Mouse (Mus musculus): ENCODE results near the gene Glrx5. TPM values are rescaled to one million over a fixed set of nuclear protein-coding genes. Genes with fewer than 3 reads are reported as not detected.

Glrx5 gene
- total and polyA plus RNA-seq, 3 experiments = 86.5 to 103 (median 94.7) TPM

DNA sequence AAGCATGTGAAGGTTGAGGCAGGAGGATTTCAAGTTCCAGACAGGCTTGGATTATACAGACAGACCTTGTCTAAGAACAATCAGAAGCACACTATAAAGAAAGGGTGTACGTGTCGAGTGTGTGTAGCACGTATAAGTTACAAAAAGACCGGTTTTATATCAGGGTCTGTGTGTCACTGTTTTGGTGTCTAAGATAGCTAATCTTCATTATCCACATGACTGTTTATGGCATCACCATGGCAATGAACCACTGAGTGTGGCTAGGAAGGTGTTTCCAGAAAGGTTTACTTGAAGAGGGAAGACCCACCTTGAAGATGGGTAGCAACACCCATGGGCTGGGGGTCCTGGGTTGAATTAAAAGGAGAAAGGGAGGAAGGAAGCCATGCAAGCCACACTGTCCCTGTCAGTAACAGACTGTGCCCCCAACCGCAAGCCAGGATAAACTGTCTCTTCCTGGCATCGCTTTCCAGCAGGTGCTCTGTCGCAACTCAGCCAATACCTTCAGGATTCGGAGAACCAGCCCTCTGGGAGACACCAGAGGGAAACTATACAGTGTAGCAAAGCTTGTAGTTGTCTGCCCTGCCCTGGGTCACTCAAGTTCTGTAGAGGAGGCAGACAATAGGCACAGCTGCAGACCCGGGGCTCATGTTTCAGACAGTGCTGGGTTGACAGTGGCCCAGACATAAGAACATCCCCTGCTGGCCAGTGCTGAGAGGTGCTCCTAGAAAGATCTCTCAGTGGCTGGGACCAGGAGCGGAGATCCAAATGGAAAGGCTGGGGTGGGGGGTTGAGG is 30.0 kb upstream of the Glrx5 start:
- Histone ChIP-seq H3K36me3 (ENCODE audit: control insufficient read depth, insufficient read depth, low read length) (no peaks in the 10 kb centered on the region), H3K79me2 (replicated peaks; ENCODE audit: control insufficient read depth, insufficient read depth, low read length) (0 out of 2 replicates have a peak, but pooled peaks cover 1% of the 10 kb centered on the region), H3K4me1 (ENCODE audit: control insufficient read depth, insufficient read depth, low read length) (peaks cover 14% of the 10 kb centered on the region), H3K27me3 (ENCODE audit: control insufficient read depth, insufficient read depth, low read length) (no peaks in the 10 kb centered on the region), H3K27ac (no peak overlapping the region), H3K9ac (ENCODE audit: low read depth, low read length) (no peak overlapping the region), H3K4me3 (no peak overlapping the region)
- TF ChIP-seq POLR2A (IDR thresholded peaks at IDR 0.05; ENCODE audit: insufficient read depth, low read depth, low read length) (no peak), CTCF (IDR thresholded peaks at IDR 0.05) (0 out of 2 replicates have a peak, but pooled peaks have one; percentile 9)
- intact Hi-C loops (cut with DNase I) = no loop called here
- 85% methylated on average over 10 of the region's 10 CpGs for WGBS
- DNase-seq = no peak

GRCm38 (mm10) chr12:105003158-105003557 is 29.3 kb upstream of the Glrx5 start:
- no peaks in the 10 kb centered on the region for H3K27me3 ChIP-seq (ENCODE audit: control insufficient read depth, insufficient read depth, low read length)
- no peak for DNase-seq
- no peak for TF ChIP-seq POLR2A (IDR thresholded peaks at IDR 0.05; ENCODE audit: insufficient read depth, low read depth, low read length)
- no peak for TF ChIP-seq EP300 (IDR thresholded peaks at IDR 0.05; ENCODE audit: insufficient read depth, low read depth, low read length)
- no peak for TF ChIP-seq CTCF (IDR thresholded peaks at IDR 0.05)
- no peaks in the 10 kb centered on the region for H3K36me3 ChIP-seq (ENCODE audit: control insufficient read depth, insufficient read depth, low read length)
- no peak overlapping the region for H3K27ac ChIP-seq
- intact Hi-C loops (cut with DNase I) = no loop called here
- H3K4me1 ChIP-seq (ENCODE audit: control insufficient read depth, insufficient read depth, low read length) = peaks cover 14% of the 10 kb centered on the region
- 67% methylated on average over 9 of the region's 9 CpGs for WGBS
- H3K9ac ChIP-seq (ENCODE audit: low read depth, low read length) = no peak overlapping the region
- 0 out of 2 replicates have a peak, but pooled peaks cover 1% of the 10 kb centered on the region for H3K79me2 ChIP-seq (replicated peaks; ENCODE audit: control insufficient read depth, insufficient read depth, low read length)
- no peak overlapping the region for H3K4me3 ChIP-seq

DNA sequence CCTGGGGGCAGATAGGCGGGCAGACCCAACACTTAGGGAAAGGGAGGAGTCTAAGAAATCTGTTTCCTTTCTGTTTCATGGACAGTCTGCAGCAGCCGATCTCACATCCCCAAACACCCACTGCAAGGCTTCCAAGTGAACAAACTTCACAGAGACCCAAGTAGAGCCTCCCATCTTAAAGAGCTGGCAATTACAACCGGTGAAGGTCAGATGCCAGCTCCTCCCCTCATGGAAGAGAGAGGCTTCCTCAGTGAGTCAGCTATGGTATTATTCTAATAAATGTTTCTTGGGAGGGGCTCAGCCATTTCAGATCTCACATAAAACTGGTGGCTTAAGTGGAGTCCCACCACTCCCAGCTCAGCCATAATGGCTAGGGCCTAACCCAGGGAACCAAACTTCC is 28.8 kb upstream of the Glrx5 start:
- no peaks in the 10 kb centered on the region for H3K36me3 ChIP-seq (ENCODE audit: control insufficient read depth, insufficient read depth, low read length)
- no peak overlapping the region for H3K9ac ChIP-seq (ENCODE audit: low read depth, low read length)
- TF ChIP-seq POLR2A (IDR thresholded peaks at IDR 0.05; ENCODE audit: insufficient read depth, low read depth, low read length) (no peak), EP300 (IDR thresholded peaks at IDR 0.05; ENCODE audit: insufficient read depth, low read depth, low read length) (no peak), CTCF (IDR thresholded peaks at IDR 0.05) (no peak)
- no peak overlapping the region for H3K27ac ChIP-seq
- intact Hi-C loops (cut with DNase I) = no loop called here
- 0 out of 2 replicates have a peak, but pooled peaks cover 1% of the 10 kb centered on the region for H3K79me2 ChIP-seq (replicated peaks; ENCODE audit: control insufficient read depth, insufficient read depth, low read length)
- no peak overlapping the region for H3K4me3 ChIP-seq
- WGBS = 39% methylated on average over 3 of the region's 3 CpGs
- DNase-seq = no peak
- H3K4me1 ChIP-seq (ENCODE audit: control insufficient read depth, insufficient read depth, low read length) = peaks cover 14% of the 10 kb centered on the region
- no peaks in the 10 kb centered on the region for H3K27me3 ChIP-seq (ENCODE audit: control insufficient read depth, insufficient read depth, low read length)

- 51% methylated on average over 22 of the region's 22 CpGs for WGBS
- Histone ChIP-seq H3K9ac (ENCODE audit: low read depth, low read length) (no peak overlapping the region), H3K4me3 (no peak overlapping the region), H3K27me3 (ENCODE audit: control insufficient read depth, insufficient read depth, low read length) (no peaks in the 10 kb centered on the region), H3K79me2 (replicated peaks; ENCODE audit: control insufficient read depth, insufficient read depth, low read length) (no peaks in the 10 kb centered on the region), H3K36me3 (ENCODE audit: control insufficient read depth, insufficient read depth, low read length) (no peaks in the 10 kb centered on the region), H3K4me1 (ENCODE audit: control insufficient read depth, insufficient read depth, low read length) (peaks cover 19% of the 10 kb centered on the region), H3K27ac (peak overlapping the region; percentile 15)
- DNase-seq = no peak
- TF ChIP-seq EP300 (IDR thresholded peaks at IDR 0.05; ENCODE audit: insufficient read depth, low read depth, low read length) (no peak), CTCF (IDR thresholded peaks at IDR 0.05) (no peak), POLR2A (IDR thresholded peaks at IDR 0.05; ENCODE audit: insufficient read depth, low read depth, low read length) (no peak)
- intact Hi-C loops (cut with DNase I) = no loop called here
Observed at GRCm38 (mm10) chr12:105004956-105005714, 27.4 kb upstream of the Glrx5 start.

DNA sequence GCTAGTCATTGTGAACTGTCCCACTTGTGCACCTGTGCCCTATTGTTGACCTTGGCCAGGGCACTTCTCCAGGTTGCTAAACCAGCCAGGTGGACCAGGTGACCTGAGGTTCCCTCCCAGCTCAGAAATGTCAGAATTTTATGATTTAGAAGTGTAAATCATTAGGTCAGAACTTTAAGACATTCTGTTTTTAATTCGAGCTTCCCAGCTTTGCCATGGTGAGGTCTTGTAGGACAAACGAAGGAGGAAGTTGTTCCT is 26.8 kb upstream of the Glrx5 start:
- no peak for TF ChIP-seq POLR2A (IDR thresholded peaks at IDR 0.05; ENCODE audit: insufficient read depth, low read depth, low read length)
- TF ChIP-seq EP300 (IDR thresholded peaks at IDR 0.05; ENCODE audit: insufficient read depth, low read depth, low read length) = no peak
- TF ChIP-seq CTCF (IDR thresholded peaks at IDR 0.05) = no peak
- Histone ChIP-seq H3K36me3 (ENCODE audit: control insufficient read depth, insufficient read depth, low read length) (no peaks in the 10 kb centered on the region), H3K79me2 (replicated peaks; ENCODE audit: control insufficient read depth, insufficient read depth, low read length) (no peaks in the 10 kb centered on the region), H3K9ac (ENCODE audit: low read depth, low read length) (no peak overlapping the region), H3K4me1 (ENCODE audit: control insufficient read depth, insufficient read depth, low read length) (peaks cover 20% of the 10 kb centered on the region), H3K27me3 (ENCODE audit: control insufficient read depth, insufficient read depth, low read length) (no peaks in the 10 kb centered on the region), H3K4me3 (no peak overlapping the region), H3K27ac (peak overlapping the region; percentile 15)
- intact Hi-C loops (cut with DNase I) = no loop called here
- WGBS = 73% methylated on average over 2 of the region's 2 CpGs
- no peak for DNase-seq

GRCm38 (mm10) chr12:105008150-105008549 is 24.3 kb upstream of the Glrx5 start:
- H3K36me3 ChIP-seq (ENCODE audit: control insufficient read depth, insufficient read depth, low read length) = no peaks in the 10 kb centered on the region
- H3K27ac ChIP-seq = peak overlapping the region; percentile 95; the same call in 1 of the 2 replicates
- H3K27me3 ChIP-seq (ENCODE audit: control insufficient read depth, insufficient read depth, low read length) = no peaks in the 10 kb centered on the region
- intact Hi-C loops (cut with DNase I) = loop anchor here (2.0 kb wide), 1 partner anchor 17 kb away; no protein-coding TSS in a partner anchor
- DNase-seq = no peak
- no peaks in the 10 kb centered on the region for H3K79me2 ChIP-seq (replicated peaks; ENCODE audit: control insufficient read depth, insufficient read depth, low read length)
- H3K4me3 ChIP-seq = no peak overlapping the region
- no peak overlapping the region for H3K9ac ChIP-seq (ENCODE audit: low read depth, low read length)
- TF ChIP-seq POLR2A (IDR thresholded peaks at IDR 0.05; ENCODE audit: insufficient read depth, low read depth, low read length) (no peak), CTCF (IDR thresholded peaks at IDR 0.05) (peak; percentile 26; the same call in 1 of the 2 replicates)
- H3K4me1 ChIP-seq (ENCODE audit: control insufficient read depth, insufficient read depth, low read length) = peaks cover 16% of the 10 kb centered on the region
- WGBS = 77% methylated on average over 2 of the region's 2 CpGs

Measured in heart, adult 2 months (tissue).